Mouse (Mus musculus): ENCODE data around the gene Arhgef39. TPM values are rescaled to one million over a fixed set of nuclear protein-coding genes. Genes with fewer than 3 reads are reported as not detected.

Arhgef39 gene
- polyA plus RNA-seq, 1 experiment from 2014 or later, result 2.4 TPM

GRCm38 (mm10) chr4:43509109-43509508 is 9.6 kb upstream of the Arhgef39 start:
- WGBS, result 38% methylated on average over 9 of the region's 9 CpGs
- no peak for ATAC-seq

GRCm38 (mm10) chr4:43508666-43508997 is 9.1 kb upstream of the Arhgef39 start:
- no peaks in the 10 kb centered on the region; the same call in 1 of the 2 replicates for H3K27me3 ChIP-seq (replicated peaks; ENCODE audit: insufficient read depth, low read length)
- peak overlapping the region; percentile 83 for H3K4me2 ChIP-seq (replicated peaks; ENCODE audit: low read depth, low read length)
- H3K36me3 ChIP-seq (ENCODE audit: insufficient read depth, low read length), result no peaks in the 10 kb centered on the region
- H3K9ac ChIP-seq (replicated peaks; ENCODE audit: low read depth), result no peak overlapping the region
- peak overlapping the region; percentile 43 for H3K4me3 ChIP-seq (ENCODE audit: low read depth, low read length)
- peak overlapping the region; percentile 11; the same call in 1 of the 2 replicates for H3K27ac ChIP-seq (ENCODE audit: low read length)
- WGBS, result 2% methylated on average over 13 of the region's 13 CpGs
- H3K4me1 ChIP-seq (ENCODE audit: insufficient read depth, low read depth, low read length), result peaks cover 5% of the 10 kb centered on the region; the same call in 1 of the 2 replicates
- no peaks in the 10 kb centered on the region for H3K9me3 ChIP-seq (ENCODE audit: low read length)
- ATAC-seq (peak; percentile 92), DNase-seq (ENCODE audit: low spot score) (peak; percentile 87)
- TF ChIP-seq CTCF (IDR thresholded peaks at IDR 0.05) (no peak; the same call in 1 of the 2 replicates), EP300 (IDR thresholded peaks at IDR 0.05) (no peak)

More at GRCm38 (mm10) chr4:43509109-43509508, 9.6 kb upstream of the Arhgef39 start:
- Histone ChIP-seq H3K4me1 (ENCODE audit: insufficient read depth, low read depth, low read length) (peaks cover 5% of the 10 kb centered on the region; the same call in 1 of the 2 replicates), H3K27me3 (replicated peaks; ENCODE audit: insufficient read depth, low read length) (no peaks in the 10 kb centered on the region; the same call in 1 of the 2 replicates), H3K9me3 (ENCODE audit: low read length) (no peaks in the 10 kb centered on the region), H3K9ac (replicated peaks; ENCODE audit: low read depth) (no peak overlapping the region), H3K4me2 (replicated peaks; ENCODE audit: low read depth, low read length) (peak overlapping the region; percentile 83), H3K4me3 (ENCODE audit: low read depth, low read length) (no peak overlapping the region; the same call in 1 of the 2 replicates), H3K27ac (ENCODE audit: low read length) (no peak overlapping the region), H3K36me3 (ENCODE audit: insufficient read depth, low read length) (no peaks in the 10 kb centered on the region)
- TF ChIP-seq EP300 (IDR thresholded peaks at IDR 0.05), result no peak
- DNase-seq (ENCODE audit: low spot score), result no peak

- DNase-seq (ENCODE audit: low spot score), result peak; percentile 75
- Histone ChIP-seq H3K27me3 (replicated peaks; ENCODE audit: insufficient read depth, low read length) (no peaks in the 10 kb centered on the region; the same call in 1 of the 2 replicates), H3K27ac (ENCODE audit: low read length) (peak overlapping the region; percentile 11; the same call in 1 of the 2 replicates), H3K4me1 (ENCODE audit: insufficient read depth, low read depth, low read length) (peaks cover 5% of the 10 kb centered on the region; the same call in 1 of the 2 replicates), H3K36me3 (ENCODE audit: insufficient read depth, low read length) (no peaks in the 10 kb centered on the region), H3K4me3 (ENCODE audit: low read depth, low read length) (peak overlapping the region; percentile 43), H3K9me3 (ENCODE audit: low read length) (no peaks in the 10 kb centered on the region), H3K4me2 (replicated peaks; ENCODE audit: low read depth, low read length) (peak overlapping the region; percentile 83), H3K9ac (replicated peaks; ENCODE audit: low read depth) (no peak overlapping the region)
- ATAC-seq, result peak; percentile 74
- 3% methylated on average over 21 of the region's 22 CpGs for WGBS
- TF ChIP-seq EP300 (IDR thresholded peaks at IDR 0.05) (no peak), CTCF (IDR thresholded peaks at IDR 0.05) (peak; percentile 43)
These were observed 8.6 kb upstream of the Arhgef39 start for GRCm38 (mm10) chr4:43507938-43508665.

- no peak for TF ChIP-seq CTCF (IDR thresholded peaks at IDR 0.05)
- no peak within 1 kb of the TSS for H3K27ac ChIP-seq (ENCODE audit: low read length)
- 49% methylated on average over 9 of the region's 9 CpGs for WGBS
- H3K36me3 ChIP-seq (ENCODE audit: insufficient read depth, low read length), result no peaks in the 10 kb centered on the region
- no peak within 1 kb of the TSS for H3K9ac ChIP-seq (replicated peaks; ENCODE audit: low read depth)
- no peak for DNase-seq (ENCODE audit: low spot score)
- H3K9me3 ChIP-seq (ENCODE audit: low read length), result no peaks in the 10 kb centered on the region
- no peaks in the 10 kb centered on the region for H3K27me3 ChIP-seq (replicated peaks; ENCODE audit: insufficient read depth, low read length)
- peaks cover 5% of the 10 kb centered on the region; the same call in 1 of the 2 replicates for H3K4me1 ChIP-seq (ENCODE audit: insufficient read depth, low read depth, low read length)
- no peak within 1 kb of the TSS for H3K4me3 ChIP-seq (ENCODE audit: low read depth, low read length)
- H3K4me2 ChIP-seq (replicated peaks; ENCODE audit: low read depth, low read length), result peak within 1 kb of the TSS; percentile 83
- ATAC-seq, result no peak
These were observed 7.2 kb upstream of the Arhgef39 start, which contains the start of gene Car9 for GRCm38 (mm10) chr4:43506536-43507185. Gene Car9, plus strand, starts transcription at chr4:43506966.

- no peak overlapping the region for H3K9ac ChIP-seq (replicated peaks; ENCODE audit: low read depth)
- WGBS, result 68% methylated on average over 8 of the region's 8 CpGs
- no peaks in the 10 kb centered on the region for H3K9me3 ChIP-seq (ENCODE audit: low read length)
- H3K36me3 ChIP-seq (ENCODE audit: insufficient read depth, low read length), result no peaks in the 10 kb centered on the region
- peaks cover 5% of the 10 kb centered on the region; the same call in 1 of the 2 replicates for H3K4me1 ChIP-seq (ENCODE audit: insufficient read depth, low read depth, low read length)
- H3K4me2 ChIP-seq (replicated peaks; ENCODE audit: low read depth, low read length), result no peak overlapping the region
- DNase-seq (ENCODE audit: low spot score) (no peak), ATAC-seq (no peak)
- no peak overlapping the region for H3K4me3 ChIP-seq (ENCODE audit: low read depth, low read length)
- H3K27me3 ChIP-seq (replicated peaks; ENCODE audit: insufficient read depth, low read length), result no peaks in the 10 kb centered on the region
- no peak for TF ChIP-seq CTCF (IDR thresholded peaks at IDR 0.05)
- TF ChIP-seq EP300 (IDR thresholded peaks at IDR 0.05), result no peak
- no peak overlapping the region for H3K27ac ChIP-seq (ENCODE audit: low read length)
These were observed 6.6 kb upstream of the Arhgef39 start for GRCm38 (mm10) chr4:43506074-43506473.

GRCm38 (mm10) chr4:43504269-43504668 is 4.8 kb upstream of the Arhgef39 start:
- ATAC-seq, result no peak
- Histone ChIP-seq H3K4me2 (replicated peaks; ENCODE audit: low read depth, low read length) (no peak overlapping the region), H3K4me3 (ENCODE audit: low read depth, low read length) (no peak overlapping the region), H3K27ac (ENCODE audit: low read length) (no peak overlapping the region), H3K9me3 (ENCODE audit: low read length) (no peaks in the 10 kb centered on the region), H3K4me1 (ENCODE audit: insufficient read depth, low read depth, low read length) (peaks cover 5% of the 10 kb centered on the region; the same call in 1 of the 2 replicates), H3K36me3 (ENCODE audit: insufficient read depth, low read length) (no peaks in the 10 kb centered on the region), H3K9ac (replicated peaks; ENCODE audit: low read depth) (no peak overlapping the region), H3K27me3 (replicated peaks; ENCODE audit: insufficient read depth, low read length) (no peaks in the 10 kb centered on the region)
- DNase-seq (ENCODE audit: low spot score), result no peak
- TF ChIP-seq CTCF (IDR thresholded peaks at IDR 0.05) (no peak), EP300 (IDR thresholded peaks at IDR 0.05) (no peak)
- 71% methylated on average over 4 of the region's 4 CpGs for WGBS
